Mouse (Mus musculus): ENCODE measurements around the gene Med26.

DNA sequence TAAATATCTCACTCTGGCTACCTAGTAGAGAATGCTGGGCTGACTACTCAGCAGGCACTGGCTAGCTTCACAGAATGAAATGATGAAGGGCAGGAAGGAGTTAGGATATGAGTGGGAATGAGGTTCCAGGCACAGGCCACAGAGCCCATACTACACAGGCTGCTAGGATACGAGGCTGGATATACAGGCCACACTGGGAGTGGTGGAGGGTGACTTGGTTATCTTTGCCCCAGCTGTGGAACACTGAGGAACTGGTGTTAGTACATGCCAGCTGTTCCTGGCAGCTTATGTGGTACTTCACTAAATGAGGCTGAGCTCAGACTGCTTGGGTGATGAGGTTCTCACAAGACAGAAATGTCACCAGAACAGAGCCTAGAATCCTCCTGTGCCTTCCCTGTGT is 34.9 kb downstream of the Med26 start:
- TF ChIP-seq USF2 (IDR thresholded peaks at IDR 0.05; ENCODE audit: borderline replicate concordance in 1 of 2, insufficient read depth in 1 of 2, low read depth in 1 of 2, low read length in 2 of 2) (no peak), ZC3H11A (IDR thresholded peaks at IDR 0.05; ENCODE audit: low read depth, low read length) (no peak), GABPA (IDR thresholded peaks at IDR 0.05; ENCODE audit: low read depth, low read length) (no peak)
